Mouse (Mus musculus) adrenal gland, adult 2 months (tissue): Measurements from ENCODE around the gene Srsf5. TPM values are rescaled to one million over a fixed set of nuclear protein-coding genes. Genes with fewer than 3 reads are reported as not detected.

Experiments
- DNase-seq: peaks from one replicate; pipeline ENCODE4 v3.0.0; 2021
- polyA plus RNA-seq: library from polyadenylated mRNA; depleted of rRNA; stranded (reverse); fragments of >200 nt; gene quantifications from 2 replicates; pipeline ENCODE4 v1.2.3, GENCODE M21; 2012; rRNA removed
- total RNA-seq, 2 experiments: library from RNA; stranded (reverse); gene quantifications; 2 replicates each; pipeline ENCODE4 v1.2.3; 2021

The Srsf5 gene
- total and polyA plus RNA-seq, 3 experiments, result 126 to 348 (median 249) TPM

- DNase-seq, result no peak
Measured at GRCm38 (mm10) chr12:80997652-80998051, 52.3 kb downstream of the Srsf5 start.

DNA sequence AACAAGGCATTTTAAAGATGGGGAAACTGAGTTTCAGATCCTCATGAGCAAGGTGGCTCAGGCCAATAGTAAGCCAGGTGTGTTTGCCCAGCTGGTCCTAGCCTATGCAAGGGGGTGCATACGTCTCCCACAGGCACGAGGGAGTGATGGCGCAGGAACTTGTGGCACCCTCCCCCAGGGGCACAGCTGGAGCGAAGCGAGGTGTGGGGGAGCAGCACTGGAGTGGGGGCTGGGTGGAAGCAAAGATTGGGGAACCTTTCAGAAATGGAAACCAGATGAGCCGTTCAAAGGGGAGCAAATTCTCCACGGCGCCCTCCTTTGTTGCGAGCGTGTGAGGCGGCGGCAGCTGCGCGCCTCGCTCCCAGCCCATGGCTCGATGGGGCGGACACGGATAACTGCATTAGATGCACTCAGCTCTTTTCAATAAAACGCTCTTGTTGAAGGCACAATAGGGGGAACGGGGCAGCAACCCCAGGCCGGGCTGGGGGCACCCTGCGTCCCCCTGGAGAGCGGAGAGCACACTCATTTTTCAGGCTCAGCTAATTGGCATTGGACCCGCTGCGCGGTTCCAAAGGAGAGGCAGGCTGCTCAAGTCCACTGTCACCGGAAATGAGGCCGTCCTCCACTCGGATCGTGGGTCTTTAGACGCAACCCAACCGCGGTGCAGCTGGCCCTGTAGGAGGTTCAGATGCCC, 53.4 kb downstream of the Srsf5 start:
- peak; percentile 3 for DNase-seq

Other genes with a start within 250 kb of the Srsf5 start
- gene Ccdc177, start 184.8 kb upstream of the Srsf5 start, total RNA-seq, result under 1 TPM in 1 of 2 experiments, not detected in 1; 0.07 TPM
- gene Ccdc177, start 184.8 kb upstream of the Srsf5 start, polyA plus RNA-seq, result not detected in 2 replicates
- 10 to 100 TPM; 50.4 to 57.8 TPM for gene Susd6, start 155.0 kb upstream of the Srsf5 start, total RNA-seq
- 61.5 and 62.6 TPM in 2 replicates for gene Susd6, start 155.0 kb upstream of the Srsf5 start, polyA plus RNA-seq
- gene Slc10a1, start 23.2 kb downstream of the Srsf5 start, total RNA-seq, result 1 to 10 TPM in 1 of 2 experiments, not detected in 1; 2.3 TPM
- gene Slc10a1, start 23.2 kb downstream of the Srsf5 start, polyA plus RNA-seq, result 0.67 TPM in 1 of 2 replicates, not detected in the other
- 100 to 1,000 TPM; 159 to 164 TPM for gene Smoc1, start 81.3 kb downstream of the Srsf5 start, total RNA-seq
- gene Smoc1, start 81.3 kb downstream of the Srsf5 start, polyA plus RNA-seq, result 230 and 305 TPM in 2 replicates